Mouse (Mus musculus) liver, embryonic 13.5 days (tissue): ENCODE measurements at regions not wholly inside any gene's neighbourhood (a gene's known extent, or its start where the extent isn't known, plus 50 kb on each side); places are given as distances from the start of the nearest gene placed in this dataset.

Experiments used
- ATAC-seq: fragments of 200-750 bp; cut with Nextera tagmentation; 2 replicates; pipeline ENCODE4 v1.8.0; 2017; ENCODE audit warnings: low read depth, mild to moderate bottlenecking, moderate number of reproducible peaks, moderate library complexity
- DNase-seq: peaks from one replicate; pipeline ENCODE4 v3.0.0; 2022
- H3K27ac ChIP-seq: fragments of 300-500 bp; sonication (generic); 2 replicates; pipeline ENCODE4 v1.5.1; 2015; ENCODE audit warnings: moderate library complexity, mild to moderate bottlenecking, inconsistent platforms
- H3K27me3 ChIP-seq: fragments of 300-500 bp; sonication (generic); 2 replicates; pipeline ENCODE4 v1.6.1; 2015; ENCODE audit warnings: mild to moderate bottlenecking, inconsistent platforms
- H3K36me3 ChIP-seq: fragments of 300-500 bp; sonication (generic); 2 replicates; pipeline ENCODE4 v1.6.1; 2015; ENCODE audit warnings: mild to moderate bottlenecking, inconsistent platforms
- H3K4me1 ChIP-seq: fragments of 300-500 bp; sonication (generic); replicated peaks from 2 replicates; pipeline ENCODE4 v1.6.1; 2015; ENCODE audit warnings: inconsistent platforms
- H3K4me2 ChIP-seq: fragments of 300-500 bp; sonication (generic); 2 replicates; pipeline ENCODE4 v1.6.1; 2015; ENCODE audit warnings: inconsistent platforms, mild to moderate bottlenecking, moderate library complexity
- H3K4me3 ChIP-seq: fragments of 300-500 bp; sonication (generic); replicated peaks from 2 replicates; pipeline ENCODE4 v1.5.1; 2015; ENCODE audit warnings: mild to moderate bottlenecking, inconsistent platforms
- H3K9ac ChIP-seq: fragments of 300-500 bp; sonication (generic); 2 replicates; pipeline ENCODE4 v1.6.1; 2015; ENCODE audit warnings: mild to moderate bottlenecking, inconsistent platforms
- H3K9me3 ChIP-seq: fragments of 300-500 bp; sonication (generic); replicated peaks from 2 replicates; pipeline ENCODE4 v1.6.1; 2016; ENCODE audit warnings: inconsistent platforms
- WGBS: fragments of 180-500 bp; shearing (Covaris S2); methylation state at CpG from one replicate; pipeline ENCODE4 v1.1.7; 2015; ENCODE audit not compliant: insufficient replicate concordance; 5-methylcytosine and 5-hydroxymethylcytosine counted together

- ATAC-seq (no peak), DNase-seq (no peak)
- no peak overlapping the region for H3K4me2 ChIP-seq
- H3K9ac ChIP-seq: no peak overlapping the region
- no peaks in the 10 kb centered on the region for H3K9me3 ChIP-seq
- 77% methylated on average over 21 of the region's 21 CpGs for WGBS
- no peaks in the 10 kb centered on the region for H3K27me3 ChIP-seq
- H3K4me3 ChIP-seq: no peak overlapping the region
- no peaks in the 10 kb centered on the region for H3K36me3 ChIP-seq
- H3K4me1 ChIP-seq: no peaks in the 10 kb centered on the region
- H3K27ac ChIP-seq: no peak overlapping the region
Measured at GRCm38 (mm10) chr1:154993927-154994856, 105.2 kb downstream of the Ier5 start.

- ATAC-seq (no peak), DNase-seq (no peak)
- Histone ChIP-seq H3K9me3 (no peaks in the 10 kb centered on the region), H3K4me2 (no peak overlapping the region), H3K4me3 (no peak overlapping the region), H3K4me1 (no peaks in the 10 kb centered on the region), H3K27ac (no peak overlapping the region), H3K27me3 (no peaks in the 10 kb centered on the region), H3K9ac (no peak overlapping the region), H3K36me3 (no peaks in the 10 kb centered on the region)
- WGBS: 63% methylated on average over 7 of the region's 7 CpGs
Measured at GRCm38 (mm10) chr1:154983325-154983724, 99.0 kb upstream of the Cacna1e start.

- Histone ChIP-seq H3K27me3 (no peaks in the 10 kb centered on the region), H3K9me3 (no peaks in the 10 kb centered on the region), H3K36me3 (no peaks in the 10 kb centered on the region), H3K4me1 (no peaks in the 10 kb centered on the region), H3K9ac (no peak overlapping the region), H3K4me2 (no peak overlapping the region), H3K27ac (no peak overlapping the region), H3K4me3 (no peak overlapping the region)
- DNase-seq: no peak
- 73% methylated on average over 9 of the region's 9 CpGs for WGBS
- no peak for ATAC-seq
Measured at GRCm38 (mm10) chr1:154982836-154983235, 98.5 kb upstream of the Cacna1e start.

- Histone ChIP-seq H3K4me2 (no peak overlapping the region), H3K36me3 (no peaks in the 10 kb centered on the region), H3K27ac (no peak overlapping the region), H3K4me1 (no peaks in the 10 kb centered on the region), H3K9ac (no peak overlapping the region), H3K9me3 (no peaks in the 10 kb centered on the region), H3K27me3 (no peaks in the 10 kb centered on the region), H3K4me3 (no peak overlapping the region)
- ATAC-seq: no peak
- 66% methylated on average over 8 of the region's 8 CpGs for WGBS
- DNase-seq: no peak
Measured at GRCm38 (mm10) chr1:154981687-154982086, 97.4 kb upstream of the Cacna1e start.

GRCm38 (mm10) chr1:154975732-154976131, 91.4 kb upstream of the Cacna1e start:
- 0 out of 2 replicates have a peak, but pooled peaks have one; percentile 34 for ATAC-seq
- Histone ChIP-seq H3K27ac (no peak overlapping the region), H3K4me3 (no peak overlapping the region), H3K4me1 (no peaks in the 10 kb centered on the region; the same call in 1 of the 2 replicates), H3K36me3 (no peaks in the 10 kb centered on the region), H3K9ac (no peak overlapping the region), H3K9me3 (no peaks in the 10 kb centered on the region), H3K4me2 (no peak overlapping the region), H3K27me3 (no peaks in the 10 kb centered on the region)
- 24% methylated on average over 4 of the region's 4 CpGs for WGBS
- no peak for DNase-seq

GRCm38 (mm10) chr1:154961271-154961670, 77.0 kb upstream of the Cacna1e start:
- Histone ChIP-seq H3K4me3 (no peak overlapping the region), H3K36me3 (no peaks in the 10 kb centered on the region), H3K4me2 (no peak overlapping the region), H3K27me3 (no peaks in the 10 kb centered on the region; the same call in 1 of the 2 replicates), H3K9ac (no peak overlapping the region), H3K27ac (no peak overlapping the region), H3K9me3 (no peaks in the 10 kb centered on the region), H3K4me1 (no peaks in the 10 kb centered on the region)
- 59% methylated on average over 4 of the region's 4 CpGs for WGBS
- DNase-seq (no peak), ATAC-seq (no peak)

GRCm38 (mm10) chr1:154956625-154957031, 72.3 kb upstream of the Cacna1e start:
- H3K4me1 ChIP-seq: no peaks in the 10 kb centered on the region
- H3K9me3 ChIP-seq: no peaks in the 10 kb centered on the region
- H3K36me3 ChIP-seq: no peaks in the 10 kb centered on the region
- no peaks in the 10 kb centered on the region; the same call in 1 of the 2 replicates for H3K27me3 ChIP-seq
- ATAC-seq (no peak), DNase-seq (no peak)
- H3K27ac ChIP-seq: no peak overlapping the region
- 62% methylated on average over 5 of the region's 5 CpGs for WGBS
- H3K4me2 ChIP-seq: no peak overlapping the region
- H3K4me3 ChIP-seq: no peak overlapping the region
- no peak overlapping the region for H3K9ac ChIP-seq

GRCm38 (mm10) chr1:154952679-154953078, 68.4 kb upstream of the Cacna1e start:
- no peak overlapping the region for H3K4me2 ChIP-seq
- no peak for ATAC-seq
- H3K9me3 ChIP-seq: no peaks in the 10 kb centered on the region
- no peak overlapping the region for H3K4me3 ChIP-seq
- H3K27ac ChIP-seq: no peak overlapping the region
- H3K4me1 ChIP-seq: no peaks in the 10 kb centered on the region
- 74% methylated on average over 2 of the region's 2 CpGs for WGBS
- no peaks in the 10 kb centered on the region for H3K36me3 ChIP-seq
- DNase-seq: no peak
- H3K9ac ChIP-seq: no peak overlapping the region
- no peaks in the 10 kb centered on the region for H3K27me3 ChIP-seq
